Mouse (Mus musculus) MEL (cell line): ENCODE data around the gene Gm49383.

ENCODE experiments used
- BHLHE40 ChIP-seq: IDR thresholded peaks from 2 replicates; pipeline ENCODE4 v1.6.1; 2012; ENCODE audit warnings: low read depth, mild to moderate bottlenecking, inconsistent platforms, low read length, improper control_type of control experiment, borderline replicate concordance
- CHD2 ChIP-seq: IDR thresholded peaks from 2 replicates; pipeline ENCODE4 v1.6.1; 2011; ENCODE audit warnings: low read length, improper control_type of control experiment
- CTCF ChIP-seq, 3 experiments: IDR thresholded peaks in 2 of 3; conservative IDR thresholded peaks in 1 of 3; 2 replicates each; pipeline ENCODE4 v1.5.1; 2011 to 2012; ENCODE audit warnings: low read length in 3 of 3, low read depth in 2 of 3, mild to moderate bottlenecking in 2 of 3, improper control_type of control experiment in 1 of 3, inconsistent platforms in 1 of 3, mixed read lengths in 1 of 3, moderate library complexity in 1 of 3; ENCODE audit not compliant: control insufficient read depth in 1 of 3, insufficient read depth in 1 of 3, poor library complexity in 1 of 3, severe bottlenecking in 1 of 3
- E2F4 ChIP-seq: IDR thresholded peaks from 2 replicates; pipeline ENCODE4 v1.6.1; 2011; ENCODE audit warnings: low read depth, low read length, improper control_type of control experiment, borderline replicate concordance
- EP300 ChIP-seq, 2 experiments: IDR thresholded peaks; 2 replicates each; pipeline ENCODE4 v1.6.1; 2011; ENCODE audit warnings: improper control_type of control experiment in 2 of 2, low read length in 2 of 2, low read depth in 1 of 2, mild to moderate bottlenecking in 1 of 2
- KAT2A ChIP-seq: conservative IDR thresholded peaks from 2 replicates; pipeline ENCODE4 v1.6.1; 2012; ENCODE audit warnings: low read depth, low read length, improper control_type of control experiment, inconsistent platforms
- POLR2A ChIP-seq, 2 experiments: IDR thresholded peaks; 2 replicates each; pipeline ENCODE4 v1.6.1; 2011 to 2012; ENCODE audit warnings: low read length in 2 of 2, mild to moderate bottlenecking in 2 of 2, control low read depth in 1 of 2, improper control_type of control experiment in 1 of 2, low read depth in 1 of 2, moderate library complexity in 1 of 2; ENCODE audit not compliant: control insufficient read depth in 1 of 2, insufficient read depth in 1 of 2, poor library complexity in 1 of 2
- UBTF ChIP-seq: IDR thresholded peaks from 2 replicates; pipeline ENCODE4 v1.6.1; 2012; ENCODE audit warnings: low read depth, mild to moderate bottlenecking, inconsistent platforms, low read length, improper control_type of control experiment, moderate library complexity, borderline replicate concordance; ENCODE audit not compliant: insufficient read depth
- ZC3H11A ChIP-seq: IDR thresholded peaks from 2 replicates; pipeline ENCODE4 v1.6.1; 2012; ENCODE audit warnings: low read depth, mild to moderate bottlenecking, inconsistent platforms, low read length, improper control_type of control experiment
- ZNF384 ChIP-seq: IDR thresholded peaks from 2 replicates; pipeline ENCODE4 v1.6.1; 2012; ENCODE audit warnings: low read depth, mild to moderate bottlenecking, inconsistent platforms, low read length, improper control_type of control experiment

GRCm38 (mm10) chr12:69186811-69187471 is 10.0 kb downstream of the Gm49383 start:
- TF ChIP-seq EP300 (IDR thresholded peaks at IDR 0.05; ENCODE audit: low read depth in 1 of 2, low read length in 2 of 2) (no peak), CTCF (IDR thresholded peaks at IDR 0.05 in 2 of 3, conservative IDR thresholded peaks at IDR 0.05 in 1 of 3; ENCODE audit: control insufficient read depth in 1 of 3, insufficient read depth in 1 of 3, low read depth in 2 of 3, low read length in 3 of 3, poor library complexity in 1 of 3, severe bottlenecking in 1 of 3) (no peak), ZNF384 (no peak; the same call in 1 of the 2 replicates), BHLHE40 (no peak), POLR2A (IDR thresholded peaks at IDR 0.05; ENCODE audit: control insufficient read depth in 1 of 2, insufficient read depth in 1 of 2, low read depth in 1 of 2, low read length in 2 of 2, poor library complexity in 1 of 2) (no peak; a peak in 1 of 4 replicates), CHD2 (no peak), UBTF (no peak), ZC3H11A (no peak), E2F4 (no peak), KAT2A (no peak)
